Mouse (Mus musculus) cerebellum, adult 11-12 months (tissue): ENCODE results near the gene Magohb.
"Not testable (repeated sequence)": the region's sequence is repeated elsewhere in the genome, so short reads cannot be mapped to it uniquely, and the experiment has no call there.

Source experiments
- DNase-seq: peaks from one replicate; pipeline ENCODE4 v3.0.0; 2022

Magohb gene

GRCm38 (mm10) chr6:131292991-131293788 is at the start of gene Magohb:
Gene Magohb (minus strand): TSS chr6:131293244.
- peak; percentile 78 for DNase-seq

- DNase-seq: no peak
Measured at GRCm38 (mm10) chr6:131340082-131340481, 47.0 kb upstream of the Magohb start.

- no peak for DNase-seq
Measured at GRCm38 (mm10) chr6:131339309-131339708, 46.3 kb upstream of the Magohb start.

GRCm38 (mm10) chr6:131338787-131339186 is 45.7 kb upstream of the Magohb start:
- DNase-seq: no peak

GRCm38 (mm10) chr6:131327076-131327475 is 34.0 kb upstream of the Magohb start:
- no peak for DNase-seq

- DNase-seq: no peak
Measured at GRCm38 (mm10) chr6:131321854-131322639, 29.0 kb upstream of the Magohb start.

GRCm38 (mm10) chr6:131316155-131317101 is 23.4 kb upstream of the Magohb start:
- no peak for DNase-seq

GRCm38 (mm10) chr6:131308031-131308430 is 15.0 kb upstream of the Magohb start:
- DNase-seq: no peak

GRCm38 (mm10) chr6:131304776-131305175 is 11.7 kb upstream of the Magohb start:
- no peak for DNase-seq

- no peak for DNase-seq
Measured at GRCm38 (mm10) chr6:131298531-131298930, 5.5 kb upstream of the Magohb start.

GRCm38 (mm10) chr6:131294435-131295112 is 1.5 kb upstream of the Magohb start:
- DNase-seq: no peak

- DNase-seq: no peak
Measured at GRCm38 (mm10) chr6:131293916-131294315, 872 bp upstream of the Magohb start.

GRCm38 (mm10) chr6:131292276-131292990 is 611 bp downstream of the Magohb start:
- DNase-seq: peak; percentile 10

- peak; percentile 22 for DNase-seq
Measured at GRCm38 (mm10) chr6:131290430-131290829, 2.6 kb downstream of the Magohb start.

GRCm38 (mm10) chr6:131278160-131278559 is 14.9 kb downstream of the Magohb start:
- not testable (repeated sequence) for DNase-seq

GRCm38 (mm10) chr6:131276659-131277058 is 16.4 kb downstream of the Magohb start:
- no peak for DNase-seq

- DNase-seq: no peak
Measured at GRCm38 (mm10) chr6:131272311-131272710, 20.7 kb downstream of the Magohb start.

- no peak for DNase-seq
Measured at GRCm38 (mm10) chr6:131270312-131270711, 22.7 kb downstream of the Magohb start.

- DNase-seq: no peak
Measured at GRCm38 (mm10) chr6:131269599-131269998, 23.4 kb downstream of the Magohb start.

- no peak for DNase-seq
Measured at GRCm38 (mm10) chr6:131264175-131264574, 28.9 kb downstream of the Magohb start.

- no peak for DNase-seq
Measured at GRCm38 (mm10) chr6:131262778-131263177, 30.3 kb downstream of the Magohb start.

- DNase-seq: no peak
Measured at GRCm38 (mm10) chr6:131262009-131262408, 31.0 kb downstream of the Magohb start.
